Mouse (Mus musculus) left cerebral cortex, adult 2 months (tissue): ENCODE results near the gene Clec2i. TPM values are rescaled to one million over a fixed set of nuclear protein-coding genes. Genes with fewer than 3 reads are reported as not detected.
"Not testable (repeated sequence)": the region's sequence is repeated elsewhere in the genome, so short reads cannot be mapped to it uniquely, and the experiment has no call there.

ENCODE experiments used
- DNase-seq, 2 experiments: peaks; one replicate each; pipeline ENCODE4 v3.0.0; 2021 to 2022; ENCODE audit warnings: low spot score in 2 of 2, mixed read lengths in 1 of 2; ENCODE audit errors: extremely low spot score in 1 of 2
- H3K27ac ChIP-seq: fragments of 200-600 bp; 2 replicates; pipeline ENCODE4 v1.8.1; 2022
- H3K4me3 ChIP-seq: fragments of 200-600 bp; 2 replicates; pipeline ENCODE4 v1.8.1; 2022
- CTCF ChIP-seq: fragments of 200-600 bp; IDR thresholded peaks from 2 replicates; pipeline ENCODE4 v1.8.1; 2022; ENCODE audit warnings: antibody characterized with exemption, mild to moderate bottlenecking, moderate library complexity
- intact Hi-C: fragments of 180-260 bp; cut with DNase I; formaldehyde crosslinking; loops from one replicate; pipeline ENCODE4 v1.15.1; 2025
- long read RNA-seq, 2 experiments: library from polyadenylated mRNA; stranded (forward); transcript quantifications; one replicate each; pipeline ENCODE4 v2.0.0; 2021; ENCODE audit warnings: borderline mapping rate in 2 of 2
- total RNA-seq, 2 experiments: library from RNA; stranded (reverse); gene quantifications; 2 replicates each; pipeline ENCODE4 v1.2.3; 2021

The Clec2i gene
- not detected for total RNA-seq
- long read RNA-seq, experiment 1: 0 reads
- long read RNA-seq, experiment 2: 0 reads

- peak; percentile 27 to 33 for DNase-seq
- H3K4me3 ChIP-seq, H3K27ac ChIP-seq, intact Hi-C loops: not testable (repeated sequence)
Observed at GRCm38 (mm10) chr6:128887091-128887790, at the start of gene Clec2i. Gene Clec2i (plus strand): TSS chr6:128887588.

- no peak for TF ChIP-seq CTCF
- Histone ChIP-seq H3K4me3 (peak overlapping the region; percentile 72), H3K27ac (peak overlapping the region; percentile 95)
- intact Hi-C loops: loop anchor here (1.0 kb wide), 2 partner anchors 35 to 74 kb away; no protein-coding TSS in a partner anchor
- DNase-seq: peak; percentile 89
Observed at GRCm38 (mm10) chr6:128838342-128839265, 48.8 kb upstream of the Clec2i start.

- intact Hi-C loops: loop anchor here (1.0 kb wide), 1 partner anchor 75 kb away; no protein-coding TSS in a partner anchor
Observed at GRCm38 (mm10) chr6:128839266-128839771, 48.1 kb upstream of the Clec2i start.

GRCm38 (mm10) chr6:128839921-128840320, 47.5 kb upstream of the Clec2i start:
- Histone ChIP-seq H3K4me3 (no peak overlapping the region), H3K27ac (no peak overlapping the region)
- DNase-seq: no peak
- no peak for TF ChIP-seq CTCF
- intact Hi-C loops: loop anchor here (1.0 kb wide), 2 partner anchors 76 to 110 kb away; no protein-coding TSS in a partner anchor

More at GRCm38 (mm10) chr6:128839266-128839771, 48.1 kb upstream of the Clec2i start:
- peak overlapping the region; percentile 95 for H3K27ac ChIP-seq
- peak; percentile 78 for TF ChIP-seq CTCF
- peak; percentile 68 to 76 for DNase-seq
- H3K4me3 ChIP-seq: peak overlapping the region; percentile 72

- not testable (repeated sequence) for H3K4me3 ChIP-seq, H3K27ac ChIP-seq, DNase-seq
- intact Hi-C loops: loop anchor here (1.0 kb wide), 1 partner anchor 110 kb away; no protein-coding TSS in a partner anchor
Observed at GRCm38 (mm10) chr6:128840669-128841068, 46.7 kb upstream of the Clec2i start.

- no peak for TF ChIP-seq CTCF
- Histone ChIP-seq H3K27ac (no peak overlapping the region; the same call in 1 of the 2 replicates), H3K4me3 (peak overlapping the region; percentile 97; the same call in 1 of the 2 replicates)
- no peak for DNase-seq
- intact Hi-C loops: loop anchor here (1.0 to 2.0 kb wide), 2 partner anchors 104 to 691 kb away; partner anchors contain the start of gene Gabarapl1
Observed at GRCm38 (mm10) chr6:128841327-128842089, 45.9 kb upstream of the Clec2i start.

- Histone ChIP-seq H3K4me3 (peak overlapping the region; percentile 97), H3K27ac (peak overlapping the region; percentile 85)
- intact Hi-C loops: loop anchor here (1.0 to 2.0 kb wide), 2 partner anchors 103 to 690 kb away; partner anchors contain the start of gene Gabarapl1
- DNase-seq: no peak
- no peak for TF ChIP-seq CTCF
Observed at GRCm38 (mm10) chr6:128842356-128842944, 44.9 kb upstream of the Clec2i start.

GRCm38 (mm10) chr6:128842945-128843478, 44.4 kb upstream of the Clec2i start:
- peak overlapping the region; percentile 91 for H3K27ac ChIP-seq
- DNase-seq: peak; percentile 93 to 95
- H3K4me3 ChIP-seq: peak overlapping the region; percentile 97
- no peak; the same call in 1 of the 2 replicates for TF ChIP-seq CTCF
- intact Hi-C loops: loop anchor here (1.0 to 2.0 kb wide), 2 partner anchors 102 to 690 kb away; partner anchors contain the start of gene Gabarapl1

GRCm38 (mm10) chr6:128843479-128843992, 43.9 kb upstream of the Clec2i start:
- no peak for TF ChIP-seq CTCF
- intact Hi-C loops: loop anchor here (2.0 kb wide), 1 partner anchor 689 kb away; the partner anchor contains the start of gene Gabarapl1

GRCm38 (mm10) chr6:128844131-128844530, 43.3 kb upstream of the Clec2i start:
- Histone ChIP-seq H3K4me3 (peak overlapping the region; percentile 97), H3K27ac (peak overlapping the region; percentile 13; the same call in 1 of the 2 replicates)
- intact Hi-C loops: loop anchor here (1.0 kb wide), 1 partner anchor 106 kb away; no protein-coding TSS in a partner anchor
- no peak for TF ChIP-seq CTCF
- DNase-seq: peak in 1 of 2 experiments; percentile 15

More at GRCm38 (mm10) chr6:128843479-128843992, 43.9 kb upstream of the Clec2i start:
- Histone ChIP-seq H3K27ac (peak overlapping the region; percentile 91), H3K4me3 (peak overlapping the region; percentile 97)
- DNase-seq: peak in 1 of 2 experiments; percentile 58
